Mouse (Mus musculus) thymus, adult 2 months (tissue): ENCODE data around the gene Srgap2.

Experiments
- CTCF ChIP-seq: fragments of 200-500 bp; IDR thresholded peaks from 2 replicates; pipeline ENCODE4 v1.5.1; 2012; ENCODE audit warnings: mild to moderate bottlenecking, control low read depth, low read length, moderate library complexity, borderline replicate concordance; ENCODE audit not compliant: control insufficient read depth, poor library complexity, insufficient read depth; ENCODE audit errors: extremely low read depth
- POLR2A ChIP-seq: fragments of 200-500 bp; IDR thresholded peaks from 2 replicates; pipeline ENCODE4 v1.6.1; 2012; ENCODE audit warnings: mild to moderate bottlenecking, low read length, control low read depth, moderate library complexity; ENCODE audit not compliant: control insufficient read depth, poor library complexity, insufficient read depth; ENCODE audit errors: extremely low read depth

- no peak for TF ChIP-seq CTCF
- no peak for TF ChIP-seq POLR2A
Measured at GRCm38 (mm10) chr1:131427140-131427821, 99.9 kb downstream of the Srgap2 start.
